Mouse (Mus musculus): ENCODE measurements at regions not wholly inside any gene's neighbourhood (a gene's known extent, or its start where the extent isn't known, plus 50 kb on each side); places are given as distances from the start of the nearest gene placed in this dataset.

DNA sequence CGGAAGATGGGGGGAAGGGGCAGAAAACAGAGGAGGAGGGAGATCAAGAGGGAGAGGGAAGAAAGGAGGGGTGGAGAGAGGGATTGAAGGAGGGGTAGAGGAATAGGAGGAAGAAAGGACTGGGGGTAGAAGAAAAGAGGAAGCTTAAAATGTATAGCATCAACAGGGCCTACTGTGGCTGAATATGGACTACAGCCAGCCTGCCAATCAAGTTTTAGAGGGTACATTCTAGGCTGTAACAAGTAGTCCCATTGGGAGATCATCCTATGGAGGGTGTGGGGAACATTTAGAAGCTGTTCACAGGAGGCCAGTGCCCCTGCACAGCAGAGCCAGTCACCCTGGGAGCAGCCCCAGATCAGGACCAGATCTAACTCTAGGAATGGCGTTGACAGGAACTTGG lies 535.6 kb upstream of the Lrrc6 start:
- Histone ChIP-seq H3K4me3 (ENCODE audit: insufficient read depth in 1 of 2, low read depth in 1 of 2, low read length in 2 of 2, poor library complexity in 1 of 2, severe bottlenecking in 1 of 2) (no peak overlapping the region), H3K27ac (ENCODE audit: insufficient read depth, low read depth, low read length, poor library complexity, severe bottlenecking) (no peak overlapping the region), H3K9ac (ENCODE audit: insufficient read depth, low read depth, low read length, poor library complexity, severe bottlenecking) (no peak overlapping the region), H3K9me3 (ENCODE audit: control insufficient read depth, insufficient read depth, low read depth, low read length) (no peaks in the 10 kb centered on the region), H3K4me1 (ENCODE audit: control insufficient read depth in 2 of 2, insufficient read depth in 2 of 2, low read length in 2 of 2, poor library complexity in 1 of 2) (peaks cover 3 to 14% of the 10 kb centered on the region in 2 experiments; a peak in 2 of 4 replicates), H3K36me3 (ENCODE audit: control insufficient read depth, insufficient read depth, low read length, poor library complexity, severe bottlenecking) (no peaks in the 10 kb centered on the region)
- no peak for TF ChIP-seq CHD2 (IDR thresholded peaks at IDR 0.05; ENCODE audit: low read depth, low read length)
- no peak for TF ChIP-seq MAFK (IDR thresholded peaks at IDR 0.05; ENCODE audit: insufficient read depth, low read depth, low read length)
- TF ChIP-seq ZNF384 (IDR thresholded peaks at IDR 0.05; ENCODE audit: low read depth, low read length), result no peak
- no peak for TF ChIP-seq ZC3H11A (IDR thresholded peaks at IDR 0.05; ENCODE audit: borderline replicate concordance, low read depth, low read length)
- TF ChIP-seq HCFC1 (IDR thresholded peaks at IDR 0.05; ENCODE audit: borderline replicate concordance, insufficient read depth, low read length), result no peak
- no peak for DNase-seq (ENCODE audit: low read depth, low spot score)
- in situ Hi-C loops (cut with MboI; ENCODE audit: low sequenced_read_pairs in 2 of 2, unreplicated experiment in 2 of 2), result no loop called here

GRCm38 (mm10) chr15:67033936-67034335 lies 533.2 kb upstream of the Lrrc6 start:
- in situ Hi-C loops (cut with MboI; ENCODE audit: low sequenced_read_pairs in 2 of 2, unreplicated experiment in 2 of 2), result no loop called here
- H3K36me3 ChIP-seq (ENCODE audit: control insufficient read depth, insufficient read depth, low read length, poor library complexity, severe bottlenecking), result no peaks in the 10 kb centered on the region
- H3K27ac ChIP-seq (ENCODE audit: insufficient read depth, low read depth, low read length, poor library complexity, severe bottlenecking), result no peak overlapping the region
- TF ChIP-seq HCFC1 (IDR thresholded peaks at IDR 0.05; ENCODE audit: borderline replicate concordance, insufficient read depth, low read length) (no peak), ZNF384 (IDR thresholded peaks at IDR 0.05; ENCODE audit: low read depth, low read length) (no peak), MAFK (IDR thresholded peaks at IDR 0.05; ENCODE audit: insufficient read depth, low read depth, low read length) (no peak), CHD2 (IDR thresholded peaks at IDR 0.05; ENCODE audit: low read depth, low read length) (no peak), ZC3H11A (IDR thresholded peaks at IDR 0.05; ENCODE audit: borderline replicate concordance, low read depth, low read length) (no peak)
- H3K9ac ChIP-seq (ENCODE audit: insufficient read depth, low read depth, low read length, poor library complexity, severe bottlenecking), result no peak overlapping the region
- no peak overlapping the region for H3K4me3 ChIP-seq (ENCODE audit: insufficient read depth in 1 of 2, low read depth in 1 of 2, low read length in 2 of 2, poor library complexity in 1 of 2, severe bottlenecking in 1 of 2)
- no peaks in the 10 kb centered on the region for H3K9me3 ChIP-seq (ENCODE audit: control insufficient read depth, insufficient read depth, low read depth, low read length)
- no peak for DNase-seq (ENCODE audit: low read depth, low spot score)
- peaks cover under 1 to 4% of the 10 kb centered on the region in 2 experiments; a peak in 2 of 4 replicates for H3K4me1 ChIP-seq (ENCODE audit: control insufficient read depth in 2 of 2, insufficient read depth in 2 of 2, low read length in 2 of 2, poor library complexity in 1 of 2)

DNA sequence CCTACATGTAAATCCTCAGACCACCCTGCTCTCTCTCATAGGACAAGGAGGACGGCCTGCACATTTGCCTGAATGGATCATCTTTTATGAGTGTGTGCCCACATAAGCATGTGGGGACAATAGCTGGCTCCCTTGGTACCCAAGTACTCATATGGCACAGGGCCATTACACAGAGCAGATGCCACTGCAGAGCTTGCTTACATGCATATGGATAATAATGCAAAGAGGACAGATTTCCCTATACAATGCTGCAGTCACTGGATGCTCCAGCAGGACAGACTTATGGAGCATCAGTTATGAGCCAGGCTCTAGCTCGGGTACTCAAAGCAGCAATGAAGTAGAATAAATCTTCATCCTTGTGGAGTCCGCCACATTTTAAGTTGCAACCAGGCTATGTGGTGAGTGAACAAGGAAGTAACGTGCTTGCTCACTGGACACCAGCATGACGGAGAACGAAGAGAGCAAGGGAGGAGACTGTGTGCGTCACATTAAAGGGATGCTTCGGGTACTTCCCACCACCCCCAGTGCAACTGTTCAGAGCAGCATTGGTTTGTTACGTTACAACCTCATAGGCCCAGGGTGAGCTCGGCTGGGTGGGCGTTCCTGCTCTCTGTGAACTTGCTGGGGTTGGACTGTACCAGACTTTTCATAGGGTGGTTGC lies 531.3 kb upstream of the Lrrc6 start:
- H3K4me1 ChIP-seq (ENCODE audit: control insufficient read depth in 2 of 2, insufficient read depth in 2 of 2, low read length in 2 of 2, poor library complexity in 1 of 2), result peaks cover 0 to 2% of the 10 kb centered on the region in 2 experiments; a peak in 1 of 4 replicates
- H3K36me3 ChIP-seq (ENCODE audit: control insufficient read depth, insufficient read depth, low read length, poor library complexity, severe bottlenecking), result no peaks in the 10 kb centered on the region
- no peak overlapping the region for H3K27ac ChIP-seq (ENCODE audit: insufficient read depth, low read depth, low read length, poor library complexity, severe bottlenecking)
- no peak for DNase-seq (ENCODE audit: low read depth, low spot score)
- H3K9ac ChIP-seq (ENCODE audit: insufficient read depth, low read depth, low read length, poor library complexity, severe bottlenecking), result no peak overlapping the region
- in situ Hi-C loops (cut with MboI; ENCODE audit: low sequenced_read_pairs in 2 of 2, unreplicated experiment in 2 of 2), result no loop called here
- TF ChIP-seq MAFK (IDR thresholded peaks at IDR 0.05; ENCODE audit: insufficient read depth, low read depth, low read length) (no peak), CHD2 (IDR thresholded peaks at IDR 0.05; ENCODE audit: low read depth, low read length) (no peak), ZC3H11A (IDR thresholded peaks at IDR 0.05; ENCODE audit: borderline replicate concordance, low read depth, low read length) (no peak), HCFC1 (IDR thresholded peaks at IDR 0.05; ENCODE audit: borderline replicate concordance, insufficient read depth, low read length) (no peak)
- no peak overlapping the region for H3K4me3 ChIP-seq (ENCODE audit: insufficient read depth in 1 of 2, low read depth in 1 of 2, low read length in 2 of 2, poor library complexity in 1 of 2, severe bottlenecking in 1 of 2)
- H3K9me3 ChIP-seq (ENCODE audit: control insufficient read depth, insufficient read depth, low read depth, low read length), result no peaks in the 10 kb centered on the region

GRCm38 (mm10) chr15:67030975-67031374 lies 530.3 kb upstream of the Lrrc6 start:
- in situ Hi-C loops (cut with MboI; ENCODE audit: low sequenced_read_pairs in 2 of 2, unreplicated experiment in 2 of 2), result no loop called here

More at GRCm38 (mm10) chr15:67030975-67031374, 530.3 kb upstream of the Lrrc6 start:
- no peaks in the 10 kb centered on the region for H3K36me3 ChIP-seq (ENCODE audit: control insufficient read depth, insufficient read depth, low read length, poor library complexity, severe bottlenecking)
- H3K9me3 ChIP-seq (ENCODE audit: control insufficient read depth, insufficient read depth, low read depth, low read length), result no peaks in the 10 kb centered on the region
- H3K4me3 ChIP-seq (ENCODE audit: insufficient read depth in 1 of 2, low read depth in 1 of 2, low read length in 2 of 2, poor library complexity in 1 of 2, severe bottlenecking in 1 of 2), result no peak overlapping the region
- H3K9ac ChIP-seq (ENCODE audit: insufficient read depth, low read depth, low read length, poor library complexity, severe bottlenecking), result no peak overlapping the region
- H3K27ac ChIP-seq (ENCODE audit: insufficient read depth, low read depth, low read length, poor library complexity, severe bottlenecking), result no peak overlapping the region
- TF ChIP-seq ZC3H11A (IDR thresholded peaks at IDR 0.05; ENCODE audit: borderline replicate concordance, low read depth, low read length), result no peak
- no peak for TF ChIP-seq CHD2 (IDR thresholded peaks at IDR 0.05; ENCODE audit: low read depth, low read length)
- TF ChIP-seq MAFK (IDR thresholded peaks at IDR 0.05; ENCODE audit: insufficient read depth, low read depth, low read length), result no peak
- TF ChIP-seq ZNF384 (IDR thresholded peaks at IDR 0.05; ENCODE audit: low read depth, low read length), result no peak
- no peak for TF ChIP-seq HCFC1 (IDR thresholded peaks at IDR 0.05; ENCODE audit: borderline replicate concordance, insufficient read depth, low read length)
- peaks cover 0 to 2% of the 10 kb centered on the region in 2 experiments; a peak in 1 of 4 replicates for H3K4me1 ChIP-seq (ENCODE audit: control insufficient read depth in 2 of 2, insufficient read depth in 2 of 2, low read length in 2 of 2, poor library complexity in 1 of 2)
- no peak for DNase-seq (ENCODE audit: low read depth, low spot score)

All from ES-E14 (cell line).